Mouse (Mus musculus): ENCODE measurements around the gene Egr4. TPM values are rescaled to one million over a fixed set of nuclear protein-coding genes. Genes with fewer than 3 reads are reported as not detected.

The Egr4 gene
- polyA plus RNA-seq, 1 experiment from 2014 or later = not detected

- no peak for ATAC-seq (replicated peaks)
- no peak overlapping the region for H3K4me3 ChIP-seq
- peaks cover 17% of the 10 kb centered on the region; the same call in 1 of the 2 replicates for H3K27me3 ChIP-seq
- H3K9ac ChIP-seq (replicated peaks) = no peak overlapping the region
- H3K36me3 ChIP-seq = no peaks in the 10 kb centered on the region
- no peak overlapping the region for H3K4me2 ChIP-seq (replicated peaks)
- H3K9me3 ChIP-seq = no peaks in the 10 kb centered on the region
- WGBS = 88% methylated on average over 3 of the region's 3 CpGs
- H3K4me1 ChIP-seq = peaks cover 2% of the 10 kb centered on the region
- no peak overlapping the region for H3K27ac ChIP-seq (replicated peaks)
These were observed 23.7 kb downstream of the Egr4 start for GRCm38 (mm10) chr6:85489717-85490116.

- Histone ChIP-seq H3K4me3 (no peak overlapping the region), H3K4me2 (replicated peaks) (no peak overlapping the region), H3K27ac (replicated peaks) (no peak overlapping the region), H3K36me3 (no peaks in the 10 kb centered on the region), H3K4me1 (peaks cover 14% of the 10 kb centered on the region), H3K9ac (replicated peaks) (no peak overlapping the region), H3K9me3 (no peaks in the 10 kb centered on the region), H3K27me3 (peaks cover 29% of the 10 kb centered on the region)
- no peak for ATAC-seq (replicated peaks)
- 27% methylated on average over 4 of the region's 4 CpGs for WGBS
These were observed 24.9 kb downstream of the Egr4 start for GRCm38 (mm10) chr6:85488510-85488909.

- H3K36me3 ChIP-seq = no peaks in the 10 kb centered on the region
- H3K27me3 ChIP-seq = peaks cover 34% of the 10 kb centered on the region
- no peak overlapping the region for H3K27ac ChIP-seq (replicated peaks)
- ATAC-seq (replicated peaks) = no peak
- no peak overlapping the region for H3K4me3 ChIP-seq
- H3K4me1 ChIP-seq = peaks cover 14% of the 10 kb centered on the region
- no peak overlapping the region for H3K9ac ChIP-seq (replicated peaks)
- WGBS = 67% methylated on average over 2 of the region's 2 CpGs
- H3K9me3 ChIP-seq = no peaks in the 10 kb centered on the region
- H3K4me2 ChIP-seq (replicated peaks) = no peak overlapping the region
These were observed 27.7 kb downstream of the Egr4 start for GRCm38 (mm10) chr6:85485738-85486137.

- Histone ChIP-seq H3K4me2 (replicated peaks) (peak overlapping the region; percentile 53), H3K4me1 (peaks cover 14% of the 10 kb centered on the region), H3K27me3 (peaks cover 34% of the 10 kb centered on the region), H3K27ac (replicated peaks) (no peak overlapping the region), H3K36me3 (no peaks in the 10 kb centered on the region), H3K9me3 (no peaks in the 10 kb centered on the region), H3K9ac (replicated peaks) (0 out of 2 replicates have a peak overlapping the region, but pooled peaks have one; percentile 5), H3K4me3 (peak overlapping the region; percentile 38)
- 4% methylated on average over 91 of the region's 92 CpGs for WGBS
- 0 out of 2 replicates have a peak, but pooled peaks have one; percentile 23 for ATAC-seq (replicated peaks)
These were observed 29.3 kb downstream of the Egr4 start for GRCm38 (mm10) chr6:85483843-85484721.

GRCm38 (mm10) chr6:85480685-85481084 is 32.7 kb downstream of the Egr4 start:
- peaks cover 27% of the 10 kb centered on the region for H3K27me3 ChIP-seq
- H3K9me3 ChIP-seq = no peaks in the 10 kb centered on the region
- no peak overlapping the region for H3K4me3 ChIP-seq
- no peak overlapping the region for H3K9ac ChIP-seq (replicated peaks)
- H3K27ac ChIP-seq (replicated peaks) = no peak overlapping the region
- no peak for ATAC-seq (replicated peaks)
- H3K36me3 ChIP-seq = 0 out of 2 replicates have a peak, but pooled peaks cover 3% of the 10 kb centered on the region
- no peak overlapping the region for H3K4me2 ChIP-seq (replicated peaks)
- 67% methylated on average over 16 of the region's 16 CpGs for WGBS
- peaks cover 14% of the 10 kb centered on the region for H3K4me1 ChIP-seq

GRCm38 (mm10) chr6:85479979-85480378 is 33.4 kb downstream of the Egr4 start:
- Histone ChIP-seq H3K4me3 (no peak overlapping the region), H3K27me3 (peaks cover 20% of the 10 kb centered on the region), H3K9ac (replicated peaks) (no peak overlapping the region), H3K36me3 (peaks cover 3% of the 10 kb centered on the region; the same call in 1 of the 2 replicates), H3K27ac (replicated peaks) (no peak overlapping the region), H3K4me1 (peaks cover 14% of the 10 kb centered on the region), H3K9me3 (no peaks in the 10 kb centered on the region), H3K4me2 (replicated peaks) (no peak overlapping the region)
- WGBS = 79% methylated on average over 5 of the region's 5 CpGs
- ATAC-seq (replicated peaks) = no peak; the same call in 1 of the 2 replicates

- H3K36me3 ChIP-seq = peaks cover 6% of the 10 kb centered on the region; the same call in 1 of the 2 replicates
- peaks cover 5% of the 10 kb centered on the region; the same call in 1 of the 2 replicates for H3K27me3 ChIP-seq
- H3K4me2 ChIP-seq (replicated peaks) = no peak overlapping the region
- H3K4me1 ChIP-seq = no peaks in the 10 kb centered on the region
- no peak overlapping the region for H3K4me3 ChIP-seq
- H3K9me3 ChIP-seq = no peaks in the 10 kb centered on the region
- no peak overlapping the region for H3K9ac ChIP-seq (replicated peaks)
- H3K27ac ChIP-seq (replicated peaks) = no peak overlapping the region
- ATAC-seq (replicated peaks) = no peak
- 51% methylated on average over 14 of the region's 14 CpGs for WGBS
These were observed 35.0 kb downstream of the Egr4 start for GRCm38 (mm10) chr6:85478416-85478815.

- H3K4me3 ChIP-seq = no peak overlapping the region
- H3K27ac ChIP-seq (replicated peaks) = no peak overlapping the region
- ATAC-seq (replicated peaks) = no peak
- no peaks in the 10 kb centered on the region for H3K4me1 ChIP-seq
- WGBS = 38% methylated on average over 10 of the region's 10 CpGs
- H3K36me3 ChIP-seq = peaks cover 6% of the 10 kb centered on the region; the same call in 1 of the 2 replicates
- no peaks in the 10 kb centered on the region for H3K9me3 ChIP-seq
- H3K27me3 ChIP-seq = no peaks in the 10 kb centered on the region
- H3K4me2 ChIP-seq (replicated peaks) = no peak overlapping the region
- no peak overlapping the region for H3K9ac ChIP-seq (replicated peaks)
These were observed 35.9 kb downstream of the Egr4 start for GRCm38 (mm10) chr6:85477366-85477917.

GRCm38 (mm10) chr6:85475581-85475980 is 37.8 kb downstream of the Egr4 start:
- no peaks in the 10 kb centered on the region for H3K27me3 ChIP-seq
- H3K36me3 ChIP-seq = peaks cover 6% of the 10 kb centered on the region; the same call in 1 of the 2 replicates
- no peak overlapping the region for H3K9ac ChIP-seq (replicated peaks)
- no peaks in the 10 kb centered on the region for H3K4me1 ChIP-seq
- WGBS = 86% methylated on average over 3 of the region's 3 CpGs
- no peak overlapping the region for H3K4me3 ChIP-seq
- H3K27ac ChIP-seq (replicated peaks) = no peak overlapping the region
- no peak overlapping the region for H3K4me2 ChIP-seq (replicated peaks)
- ATAC-seq (replicated peaks) = no peak
- no peaks in the 10 kb centered on the region for H3K9me3 ChIP-seq

GRCm38 (mm10) chr6:85472542-85472941 is 40.8 kb downstream of the Egr4 start:
- Histone ChIP-seq H3K9me3 (no peaks in the 10 kb centered on the region), H3K4me1 (no peaks in the 10 kb centered on the region), H3K27me3 (no peaks in the 10 kb centered on the region), H3K9ac (replicated peaks) (no peak overlapping the region), H3K36me3 (peaks cover 24% of the 10 kb centered on the region), H3K27ac (replicated peaks) (no peak overlapping the region), H3K4me2 (replicated peaks) (no peak overlapping the region), H3K4me3 (no peak overlapping the region)
- ATAC-seq (replicated peaks) = no peak
- 54% methylated on average over 5 of the region's 5 CpGs for WGBS

GRCm38 (mm10) chr6:85471962-85472361 is 41.4 kb downstream of the Egr4 start:
- Histone ChIP-seq H3K27me3 (no peaks in the 10 kb centered on the region), H3K9me3 (no peaks in the 10 kb centered on the region), H3K4me2 (replicated peaks) (no peak overlapping the region), H3K4me3 (no peak overlapping the region), H3K27ac (replicated peaks) (no peak overlapping the region), H3K36me3 (peaks cover 29% of the 10 kb centered on the region), H3K4me1 (no peaks in the 10 kb centered on the region), H3K9ac (replicated peaks) (no peak overlapping the region)
- ATAC-seq (replicated peaks) = no peak
- WGBS = 53% methylated on average over 8 of the region's 8 CpGs

- no peaks in the 10 kb centered on the region for H3K4me1 ChIP-seq
- no peaks in the 10 kb centered on the region for H3K9me3 ChIP-seq
- H3K4me3 ChIP-seq = no peak overlapping the region
- no peak overlapping the region for H3K4me2 ChIP-seq (replicated peaks)
- no peak overlapping the region for H3K9ac ChIP-seq (replicated peaks)
- H3K27ac ChIP-seq (replicated peaks) = no peak overlapping the region
- no peaks in the 10 kb centered on the region for H3K27me3 ChIP-seq
- WGBS = 72% methylated on average over 5 of the region's 5 CpGs
- H3K36me3 ChIP-seq = peaks cover 49% of the 10 kb centered on the region
- 0 out of 2 replicates have a peak, but pooled peaks have one; percentile 23 for ATAC-seq (replicated peaks)
These were observed 43.5 kb downstream of the Egr4 start for GRCm38 (mm10) chr6:85469660-85470430.

Measured in forebrain, embryonic 15.5 days (tissue).